Mouse (Mus musculus): ENCODE measurements around the gene Pde4dip. TPM values are rescaled to one million over a fixed set of nuclear protein-coding genes. Genes with fewer than 3 reads are reported as not detected.

Pde4dip gene
- polyA plus RNA-seq, 1 experiment from 2014 or later: 82.1 TPM

- ATAC-seq: peak; percentile 21; the same call in 1 of the 2 replicates
- Histone ChIP-seq H3K4me1 (replicated peaks; ENCODE audit: control insufficient read depth, insufficient read depth, low read length) (peaks cover 11% of the 10 kb centered on the region), H3K36me3 (ENCODE audit: control insufficient read depth, insufficient read depth) (no peaks in the 10 kb centered on the region), H3K9ac (replicated peaks; ENCODE audit: low read depth, low read length) (no peak overlapping the region), H3K27ac (ENCODE audit: low read length) (no peak overlapping the region), H3K4me3 (replicated peaks; ENCODE audit: low read length) (no peak overlapping the region), H3K27me3 (replicated peaks; ENCODE audit: control insufficient read depth, insufficient read depth, low read length) (peaks cover 6% of the 10 kb centered on the region), H3K9me3 (ENCODE audit: control insufficient read depth, low read length) (no peaks in the 10 kb centered on the region), H3K4me2 (ENCODE audit: low read length) (0 out of 2 replicates have a peak overlapping the region, but pooled peaks have one; percentile 4)
- WGBS: 4% methylated on average over 16 of the region's 16 CpGs
These were observed 204.8 kb downstream of the Pde4dip start for GRCm38 (mm10) chr3:97683560-97684195.

- Histone ChIP-seq H3K4me3 (replicated peaks; ENCODE audit: low read length) (no peak overlapping the region), H3K4me2 (ENCODE audit: low read length) (no peak overlapping the region), H3K27ac (ENCODE audit: low read length) (no peak overlapping the region), H3K4me1 (replicated peaks; ENCODE audit: control insufficient read depth, insufficient read depth, low read length) (peaks cover 11% of the 10 kb centered on the region), H3K36me3 (ENCODE audit: control insufficient read depth, insufficient read depth) (no peaks in the 10 kb centered on the region), H3K27me3 (replicated peaks; ENCODE audit: control insufficient read depth, insufficient read depth, low read length) (peaks cover 6% of the 10 kb centered on the region), H3K9ac (replicated peaks; ENCODE audit: low read depth, low read length) (no peak overlapping the region), H3K9me3 (ENCODE audit: control insufficient read depth, low read length) (no peaks in the 10 kb centered on the region)
- WGBS: 24% methylated on average over 5 of the region's 5 CpGs
- no peak for ATAC-seq
These were observed 205.9 kb downstream of the Pde4dip start for GRCm38 (mm10) chr3:97682576-97682975.

- no peak for ATAC-seq
- Histone ChIP-seq H3K27ac (ENCODE audit: low read length) (no peak overlapping the region), H3K4me3 (replicated peaks; ENCODE audit: low read length) (peak overlapping the region; percentile 39), H3K36me3 (ENCODE audit: control insufficient read depth, insufficient read depth) (no peaks in the 10 kb centered on the region), H3K9ac (replicated peaks; ENCODE audit: low read depth, low read length) (no peak overlapping the region), H3K9me3 (ENCODE audit: control insufficient read depth, low read length) (no peaks in the 10 kb centered on the region), H3K4me1 (replicated peaks; ENCODE audit: control insufficient read depth, insufficient read depth, low read length) (peaks cover 11% of the 10 kb centered on the region), H3K27me3 (replicated peaks; ENCODE audit: control insufficient read depth, insufficient read depth, low read length) (peaks cover 6% of the 10 kb centered on the region), H3K4me2 (ENCODE audit: low read length) (peak overlapping the region; percentile 66)
- 2% methylated on average over 11 of the region's 11 CpGs for WGBS
These were observed 206.4 kb downstream of the Pde4dip start for GRCm38 (mm10) chr3:97682159-97682502.

GRCm38 (mm10) chr3:97681321-97682158, 207.0 kb downstream of the Pde4dip start:
- ATAC-seq: peak; percentile 37
- H3K27ac ChIP-seq (ENCODE audit: low read length): no peak overlapping the region
- peak overlapping the region; percentile 39 for H3K4me3 ChIP-seq (replicated peaks; ENCODE audit: low read length)
- under 1% methylated on average over 33 of the region's 33 CpGs for WGBS
- peak overlapping the region; percentile 48 for H3K9ac ChIP-seq (replicated peaks; ENCODE audit: low read depth, low read length)
- peaks cover 11% of the 10 kb centered on the region for H3K4me1 ChIP-seq (replicated peaks; ENCODE audit: control insufficient read depth, insufficient read depth, low read length)
- no peaks in the 10 kb centered on the region for H3K9me3 ChIP-seq (ENCODE audit: control insufficient read depth, low read length)
- H3K36me3 ChIP-seq (ENCODE audit: control insufficient read depth, insufficient read depth): no peaks in the 10 kb centered on the region
- H3K4me2 ChIP-seq (ENCODE audit: low read length): peak overlapping the region; percentile 66
- peaks cover 6% of the 10 kb centered on the region for H3K27me3 ChIP-seq (replicated peaks; ENCODE audit: control insufficient read depth, insufficient read depth, low read length)

GRCm38 (mm10) chr3:97680631-97681320, 207.7 kb downstream of the Pde4dip start:
- H3K9me3 ChIP-seq (ENCODE audit: control insufficient read depth, low read length): no peaks in the 10 kb centered on the region
- H3K4me3 ChIP-seq (replicated peaks; ENCODE audit: low read length): peak overlapping the region; percentile 39
- no peak overlapping the region for H3K27ac ChIP-seq (ENCODE audit: low read length)
- peaks cover 11% of the 10 kb centered on the region for H3K4me1 ChIP-seq (replicated peaks; ENCODE audit: control insufficient read depth, insufficient read depth, low read length)
- ATAC-seq: peak; percentile 85
- WGBS: 1% methylated on average over 28 of the region's 28 CpGs
- peak overlapping the region; percentile 48 for H3K9ac ChIP-seq (replicated peaks; ENCODE audit: low read depth, low read length)
- H3K36me3 ChIP-seq (ENCODE audit: control insufficient read depth, insufficient read depth): no peaks in the 10 kb centered on the region
- peaks cover 6% of the 10 kb centered on the region for H3K27me3 ChIP-seq (replicated peaks; ENCODE audit: control insufficient read depth, insufficient read depth, low read length)
- H3K4me2 ChIP-seq (ENCODE audit: low read length): peak overlapping the region; percentile 66

GRCm38 (mm10) chr3:97678416-97678815, 210.1 kb downstream of the Pde4dip start:
- Histone ChIP-seq H3K36me3 (ENCODE audit: control insufficient read depth, insufficient read depth) (no peaks in the 10 kb centered on the region), H3K4me1 (replicated peaks; ENCODE audit: control insufficient read depth, insufficient read depth, low read length) (peaks cover 11% of the 10 kb centered on the region), H3K4me3 (replicated peaks; ENCODE audit: low read length) (no peak overlapping the region), H3K27ac (ENCODE audit: low read length) (no peak overlapping the region), H3K9me3 (ENCODE audit: control insufficient read depth, low read length) (no peaks in the 10 kb centered on the region), H3K9ac (replicated peaks; ENCODE audit: low read depth, low read length) (no peak overlapping the region), H3K27me3 (replicated peaks; ENCODE audit: control insufficient read depth, insufficient read depth, low read length) (no peaks in the 10 kb centered on the region; the same call in 1 of the 2 replicates), H3K4me2 (ENCODE audit: low read length) (no peak overlapping the region)
- ATAC-seq: no peak
- WGBS: 95% methylated on average over 3 of the region's 3 CpGs

- no peaks in the 10 kb centered on the region for H3K9me3 ChIP-seq (ENCODE audit: control insufficient read depth, low read length)
- 98% methylated on average over 3 of the region's 3 CpGs for WGBS
- H3K9ac ChIP-seq (replicated peaks; ENCODE audit: low read depth, low read length): no peak overlapping the region
- no peaks in the 10 kb centered on the region; the same call in 1 of the 2 replicates for H3K27me3 ChIP-seq (replicated peaks; ENCODE audit: control insufficient read depth, insufficient read depth, low read length)
- no peak overlapping the region for H3K4me3 ChIP-seq (replicated peaks; ENCODE audit: low read length)
- no peak overlapping the region for H3K27ac ChIP-seq (ENCODE audit: low read length)
- ATAC-seq: no peak
- peaks cover 3% of the 10 kb centered on the region; the same call in 1 of the 2 replicates for H3K4me1 ChIP-seq (replicated peaks; ENCODE audit: control insufficient read depth, insufficient read depth, low read length)
- peaks cover 1% of the 10 kb centered on the region; the same call in 1 of the 2 replicates for H3K36me3 ChIP-seq (ENCODE audit: control insufficient read depth, insufficient read depth)
- H3K4me2 ChIP-seq (ENCODE audit: low read length): no peak overlapping the region
These were observed 212.4 kb downstream of the Pde4dip start for GRCm38 (mm10) chr3:97676126-97676525.

GRCm38 (mm10) chr3:97674644-97675110, 213.8 kb downstream of the Pde4dip start, which contains the start of gene Gm17651:
Gm17651 (minus strand) TSS chr3:97674694.
- Histone ChIP-seq H3K27me3 (replicated peaks; ENCODE audit: control insufficient read depth, insufficient read depth, low read length) (no peaks in the 10 kb centered on the region; the same call in 1 of the 2 replicates), H3K9me3 (ENCODE audit: control insufficient read depth, low read length) (no peaks in the 10 kb centered on the region), H3K27ac (ENCODE audit: low read length) (no peak within 1 kb of the TSS), H3K36me3 (ENCODE audit: control insufficient read depth, insufficient read depth) (peaks cover 3% of the 10 kb centered on the region; the same call in 1 of the 2 replicates), H3K9ac (replicated peaks; ENCODE audit: low read depth, low read length) (no peak within 1 kb of the TSS), H3K4me1 (replicated peaks; ENCODE audit: control insufficient read depth, insufficient read depth, low read length) (no peaks in the 10 kb centered on the region), H3K4me3 (replicated peaks; ENCODE audit: low read length) (no peak within 1 kb of the TSS), H3K4me2 (ENCODE audit: low read length) (no peak within 1 kb of the TSS)
- 87% methylated on average over 7 of the region's 7 CpGs for WGBS
- no peak for ATAC-seq

All from forebrain, embryonic 16.5 days (tissue).